Mouse (Mus musculus): ENCODE data around the gene Plin3.

The Plin3 gene

DNA sequence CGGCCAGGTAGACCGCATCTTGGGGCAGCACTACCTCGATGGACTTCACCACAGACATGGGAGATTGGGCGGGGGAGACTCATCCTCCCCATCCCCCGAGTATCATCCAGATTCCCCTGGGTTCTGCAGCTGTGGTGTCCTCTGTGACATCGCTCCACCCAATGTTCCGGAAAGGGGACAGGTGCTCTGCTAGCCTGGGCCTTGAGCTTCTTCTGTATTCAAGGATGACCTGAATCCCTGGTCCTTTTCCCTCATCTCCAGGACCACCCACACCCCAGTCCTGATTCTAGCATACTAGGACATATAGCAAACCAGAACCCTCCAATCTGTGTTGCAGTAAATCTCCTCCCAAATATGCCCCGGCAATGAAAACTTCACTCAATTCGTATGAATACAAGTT lies 7.5 kb upstream of the Plin3 start, which contains the start of gene Arrdc5:
Gene Arrdc5, minus strand, starts transcription at position 101 of the 400 bp plus-strand sequence.
- DNase-seq (ENCODE audit: low read depth) = no peak

DNA sequence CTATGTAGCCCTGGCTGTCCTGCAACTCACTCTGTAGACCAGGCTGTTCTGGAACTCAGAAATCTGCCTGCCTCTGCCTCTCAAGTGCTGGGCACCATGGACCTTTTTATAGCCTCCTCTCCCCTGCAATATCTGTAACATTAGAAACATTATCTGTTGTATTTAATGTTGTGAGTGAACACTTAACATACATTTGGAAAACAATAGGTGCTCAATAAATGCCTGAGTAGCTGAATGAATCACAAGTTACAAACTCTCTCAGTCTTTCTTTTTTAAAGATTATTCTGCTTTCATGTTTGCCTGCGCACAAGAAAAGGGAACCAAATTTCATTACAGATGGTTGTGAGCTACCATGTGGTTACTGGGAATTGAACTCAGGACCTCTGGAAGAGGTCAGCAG lies 5.6 kb upstream of the Plin3 start:
- no peak for DNase-seq (ENCODE audit: low read depth)

DNA sequence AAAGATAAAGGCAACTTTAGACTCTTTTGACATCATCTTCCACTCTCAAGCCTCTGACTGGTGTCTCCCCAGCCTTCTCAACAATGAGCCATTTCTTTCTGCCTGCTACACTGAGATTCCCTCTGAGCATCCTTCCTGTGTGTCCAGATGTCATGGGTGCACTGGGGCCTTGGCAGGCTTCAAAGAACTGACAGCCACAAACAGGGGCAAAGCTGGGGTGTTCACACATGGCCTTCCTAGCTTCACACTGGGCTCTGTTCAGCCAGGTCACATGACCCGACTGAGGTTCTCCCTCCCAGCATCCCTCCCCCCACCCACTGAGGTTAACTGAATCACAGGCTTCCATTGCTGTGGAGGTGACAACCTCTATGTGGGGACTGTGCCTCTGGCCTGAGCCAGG lies 3.5 kb upstream of the Plin3 start:
- no peak for DNase-seq (ENCODE audit: low read depth)

DNA sequence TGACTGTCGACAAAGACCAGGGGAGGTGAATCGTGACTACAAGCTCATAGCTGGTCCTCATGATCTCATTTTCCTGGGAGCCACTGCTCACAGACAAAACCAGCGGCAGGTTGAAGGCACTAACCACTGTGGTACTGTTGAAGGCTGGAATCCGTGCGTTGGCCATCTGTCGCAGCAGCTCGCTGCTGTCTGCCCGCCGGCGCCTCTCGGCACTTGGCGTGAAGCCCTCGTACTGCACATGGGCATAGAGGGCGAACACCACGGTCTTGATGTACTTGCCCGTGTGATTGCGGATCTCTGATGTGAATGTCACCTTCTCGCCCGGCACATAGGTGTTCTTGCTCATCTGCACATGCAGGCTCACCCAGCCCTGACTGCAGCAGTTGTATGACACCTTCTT lies 1.6 kb upstream of the Plin3 start:
- DNase-seq (ENCODE audit: low read depth) = no peak

DNA sequence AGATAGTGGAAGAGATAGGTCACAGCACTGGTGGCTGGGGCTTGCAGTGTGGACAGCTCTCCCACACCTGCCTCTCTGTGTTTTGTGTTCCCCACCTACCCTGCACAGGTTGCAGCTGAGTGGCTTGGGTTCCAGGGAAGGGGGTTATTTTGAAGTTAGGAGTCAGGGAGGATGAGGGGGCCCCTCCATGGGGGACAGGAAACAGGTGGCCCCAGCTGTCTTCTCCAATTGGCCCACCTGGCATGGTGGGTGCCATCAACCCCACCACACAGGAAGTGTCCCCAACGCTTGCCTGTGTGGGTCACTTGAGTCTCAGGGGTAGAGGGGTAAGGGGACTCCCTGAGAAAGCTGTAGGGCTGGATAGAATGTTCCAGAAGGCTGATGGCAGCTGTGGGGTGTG lies 618 bp upstream of the Plin3 start:
- DNase-seq (ENCODE audit: low read depth) = no peak

DNA sequence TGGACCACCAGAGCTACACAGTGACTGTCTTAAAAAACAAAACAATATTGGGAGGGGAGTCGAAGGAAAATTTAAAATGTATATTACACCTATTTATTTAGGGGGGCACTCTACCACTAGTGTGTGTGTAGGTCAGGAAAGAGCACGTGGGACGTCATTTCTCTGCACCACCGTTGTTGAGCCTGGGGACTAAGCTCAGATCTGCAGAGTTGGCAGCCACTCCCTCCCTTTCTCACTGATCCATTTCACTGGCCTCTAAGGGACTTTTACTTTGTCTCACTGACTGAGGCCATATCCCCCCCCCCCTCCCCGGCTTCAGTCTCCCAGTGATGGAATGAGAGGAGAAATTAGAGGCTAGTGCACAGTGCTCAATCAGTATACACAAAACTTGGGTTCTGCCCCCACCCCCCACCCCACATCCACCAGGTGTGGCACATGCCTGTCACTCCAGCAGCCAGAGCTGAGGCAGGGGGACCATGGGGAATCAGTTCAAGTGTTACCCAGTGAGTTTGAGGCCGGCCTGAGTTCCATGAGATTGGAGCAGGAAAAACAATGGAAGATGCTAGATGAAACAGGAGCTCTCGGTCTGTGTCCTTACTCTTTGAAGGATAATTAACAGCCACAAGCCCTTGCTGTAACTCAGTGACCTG lies 722 bp downstream of the Plin3 start:
- no peak for DNase-seq (ENCODE audit: low read depth)

DNA sequence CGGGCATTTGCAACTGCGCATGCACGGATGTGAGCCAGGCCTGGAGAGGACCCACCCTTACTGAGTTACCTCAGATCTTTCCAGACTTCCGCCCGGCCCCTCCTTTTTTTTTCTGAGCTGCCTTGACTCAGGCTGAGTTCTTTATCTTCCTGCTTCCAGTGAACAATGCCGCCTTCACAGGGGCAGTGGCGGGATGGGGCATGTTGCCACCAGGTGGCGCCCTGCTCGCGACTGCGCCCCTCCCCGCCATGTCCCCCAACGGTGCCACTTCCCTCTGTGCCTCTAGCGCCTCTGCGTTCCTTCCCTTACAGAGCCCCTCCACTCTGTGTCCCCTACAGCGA lies 1.5 kb downstream of the Plin3 start:
- peak; percentile 88 for DNase-seq (ENCODE audit: low read depth)

DNA sequence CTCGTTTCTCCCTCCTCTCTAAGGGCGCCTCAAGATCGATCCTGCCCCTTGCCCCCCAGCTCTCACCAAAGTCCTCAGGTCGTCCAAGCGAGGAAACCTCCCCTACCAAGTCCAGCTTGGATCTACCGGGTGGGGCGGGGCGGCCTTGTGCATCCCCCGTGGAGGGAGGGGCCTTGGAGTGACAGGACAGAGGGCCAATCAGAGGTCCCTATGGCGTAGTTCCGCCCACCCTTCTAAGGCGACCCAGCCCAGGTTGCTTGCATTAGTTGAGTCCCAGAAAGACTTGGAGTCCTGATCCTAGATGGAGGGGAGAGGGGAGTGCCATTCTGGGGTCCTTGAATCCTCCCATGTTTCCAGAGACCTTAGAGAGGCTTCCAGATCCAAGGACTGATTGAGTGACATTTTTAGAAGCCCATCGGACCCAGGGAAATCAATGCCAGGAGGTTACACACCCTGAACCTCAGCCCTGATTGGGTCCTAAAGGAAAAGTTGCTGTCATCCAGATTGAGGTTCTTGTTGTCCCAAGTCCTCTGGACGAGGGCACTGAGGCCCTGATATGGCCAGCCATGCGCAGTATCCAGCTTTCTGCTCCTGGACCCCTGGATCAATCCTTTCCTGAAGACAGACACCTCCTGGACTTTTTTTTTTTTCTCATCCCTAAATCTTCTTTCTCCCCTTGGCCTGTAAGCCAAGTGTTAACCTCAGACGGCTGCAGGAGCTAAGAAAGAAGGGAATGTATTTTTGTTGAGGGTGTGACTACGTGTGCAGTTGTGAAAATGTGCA lies 2.1 kb downstream of the Plin3 start:
- DNase-seq (ENCODE audit: low read depth) = peak; percentile 91

DNA sequence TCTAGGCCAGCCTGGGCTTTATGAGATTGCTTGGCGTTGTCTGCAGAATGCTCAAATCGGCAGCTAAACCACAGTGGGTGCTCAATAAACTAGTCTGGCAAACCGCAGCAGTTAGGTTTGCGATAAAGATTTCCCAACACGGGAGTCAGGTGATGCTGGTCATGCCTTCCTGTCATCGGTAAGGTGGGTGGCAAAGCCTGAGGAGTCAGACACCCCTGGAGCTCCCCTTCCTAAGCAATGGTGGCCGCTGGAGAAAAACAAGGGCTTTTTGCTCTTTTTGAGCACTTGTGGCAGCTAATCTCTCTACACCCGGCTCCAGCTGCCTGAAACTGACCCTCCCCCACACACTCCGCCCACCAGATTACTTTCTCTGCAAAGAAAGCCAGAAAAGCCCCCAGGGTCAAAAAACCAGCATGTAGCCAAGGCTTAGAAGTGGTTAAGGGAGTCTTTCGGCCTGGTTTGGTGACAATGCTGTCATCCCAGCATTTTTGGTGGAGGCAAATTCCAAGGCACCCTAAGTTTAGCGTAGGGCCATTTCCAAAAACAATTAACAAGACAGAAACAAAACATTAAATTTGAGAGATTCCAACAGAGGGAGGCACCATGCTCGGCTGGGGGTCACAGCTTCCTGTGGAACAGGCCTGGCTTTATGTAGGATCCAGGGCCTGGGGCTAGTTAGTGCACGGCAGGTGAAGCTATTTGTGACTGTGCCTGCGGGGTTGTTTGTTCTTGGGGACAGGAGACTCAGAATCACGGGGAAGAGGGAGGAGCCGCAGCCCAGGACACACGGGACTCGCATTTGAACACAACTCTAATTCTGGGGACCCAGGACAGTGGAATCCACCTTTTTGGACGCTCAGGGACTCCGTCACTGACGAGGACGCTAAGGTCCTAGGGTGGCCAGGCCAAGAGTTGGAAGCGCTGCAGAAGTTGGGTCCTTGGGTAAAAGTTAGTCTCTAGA lies 3.0 kb downstream of the Plin3 start:
- peak; percentile 59 for DNase-seq (ENCODE audit: low read depth)

DNA sequence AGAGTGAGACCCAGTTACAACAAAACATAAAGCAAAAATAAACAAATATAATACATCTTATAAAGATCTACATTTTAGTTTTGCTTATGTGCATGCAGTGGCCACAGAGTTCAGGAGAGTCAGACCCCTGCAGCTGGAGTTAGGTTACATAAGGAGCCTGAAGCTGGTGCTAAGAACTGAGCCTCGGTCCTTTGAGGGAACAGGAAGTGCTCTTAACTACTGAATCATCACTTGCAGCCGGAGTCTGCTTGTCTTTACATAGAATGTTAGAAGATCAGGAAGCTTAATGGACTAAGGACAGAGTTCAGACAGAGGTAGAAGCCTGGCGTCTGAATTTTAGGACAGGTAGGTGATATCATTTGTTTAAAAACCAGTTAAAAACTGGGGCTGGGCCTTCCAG lies 3.8 kb downstream of the Plin3 start:
- DNase-seq (ENCODE audit: low read depth) = no peak

DNA sequence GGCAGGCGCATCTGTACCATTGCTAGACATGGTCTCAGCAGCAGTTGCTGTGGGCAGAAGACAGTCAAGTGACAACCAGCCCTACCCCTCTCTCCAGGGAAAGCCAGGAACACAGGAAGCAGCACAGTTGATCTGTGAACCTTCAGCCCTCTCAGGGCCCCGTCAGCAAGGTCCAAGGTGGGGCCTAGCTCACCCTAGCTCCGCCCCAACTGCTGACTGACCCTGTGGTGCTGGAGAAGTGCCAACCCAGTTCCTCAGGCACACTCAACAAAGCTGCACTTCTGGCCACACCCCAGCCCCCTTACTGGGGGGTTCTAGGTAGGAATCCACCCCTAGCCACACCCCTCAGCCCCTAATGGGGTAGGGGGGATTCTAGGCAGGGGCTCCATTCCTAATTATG lies 4.8 kb downstream of the Plin3 start:
- no peak for DNase-seq (ENCODE audit: low read depth)

DNA sequence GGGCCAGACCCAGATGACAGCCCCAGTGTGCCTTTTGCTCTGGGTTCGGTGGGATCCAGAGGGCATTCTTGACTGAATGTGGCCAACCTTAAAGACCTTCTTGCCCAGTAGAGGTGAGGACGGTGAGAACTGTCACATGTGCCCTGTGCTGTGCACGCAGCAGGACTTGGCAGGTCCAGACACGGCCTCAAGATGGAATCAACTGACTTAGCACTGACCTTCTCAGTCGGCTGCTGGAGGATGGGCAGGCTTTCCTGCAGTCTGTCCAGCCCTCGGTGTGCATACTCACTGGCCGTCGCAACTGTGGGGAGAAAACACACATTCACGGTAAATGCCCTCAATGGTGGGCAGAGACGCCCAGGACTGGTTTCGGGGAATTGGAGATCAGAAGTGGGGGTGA lies 6.7 kb downstream of the Plin3 start:
- DNase-seq (ENCODE audit: low read depth) = no peak

DNA sequence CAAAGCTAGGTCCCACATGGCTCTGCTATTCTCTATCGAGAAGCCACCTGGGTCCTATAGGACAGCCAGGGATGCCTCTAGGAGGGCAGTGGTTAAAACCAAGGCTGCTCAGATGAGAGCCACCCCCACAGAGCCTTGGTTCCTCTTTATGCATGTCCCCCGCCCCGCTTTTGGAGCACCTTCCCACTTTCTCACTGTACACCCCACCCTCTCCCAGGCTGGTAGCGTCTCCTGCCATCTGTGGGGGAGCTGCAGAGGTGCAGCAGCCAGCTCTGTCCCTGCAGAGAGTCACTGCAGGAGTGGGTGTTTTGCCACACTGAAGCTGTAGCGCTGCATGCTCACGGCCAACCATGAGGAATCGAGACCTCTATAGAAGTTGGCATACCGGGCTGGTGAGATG lies 9.4 kb downstream of the Plin3 start:
- no peak for DNase-seq (ENCODE audit: low read depth)

DNA sequence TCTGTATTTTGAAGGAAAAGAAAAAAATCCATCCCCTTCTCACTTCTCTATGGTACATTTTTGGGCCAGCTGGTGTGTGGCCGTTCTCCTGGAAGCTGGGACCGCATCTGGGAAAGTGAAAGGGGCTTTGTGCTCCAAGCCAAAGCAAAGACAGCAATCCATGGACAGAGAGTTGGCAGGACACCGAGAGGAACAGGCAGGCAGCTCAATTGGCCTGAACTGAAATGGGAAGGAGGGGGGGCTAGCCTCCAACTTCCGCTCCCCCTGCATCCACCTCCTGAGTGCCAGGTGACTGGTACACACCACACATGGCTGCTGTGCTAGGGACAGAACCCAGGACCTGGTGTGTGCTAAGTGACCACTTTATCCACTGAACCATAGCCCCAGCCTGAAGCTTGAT lies 9.9 kb downstream of the Plin3 start:
- DNase-seq (ENCODE audit: low read depth) = no peak

DNA sequence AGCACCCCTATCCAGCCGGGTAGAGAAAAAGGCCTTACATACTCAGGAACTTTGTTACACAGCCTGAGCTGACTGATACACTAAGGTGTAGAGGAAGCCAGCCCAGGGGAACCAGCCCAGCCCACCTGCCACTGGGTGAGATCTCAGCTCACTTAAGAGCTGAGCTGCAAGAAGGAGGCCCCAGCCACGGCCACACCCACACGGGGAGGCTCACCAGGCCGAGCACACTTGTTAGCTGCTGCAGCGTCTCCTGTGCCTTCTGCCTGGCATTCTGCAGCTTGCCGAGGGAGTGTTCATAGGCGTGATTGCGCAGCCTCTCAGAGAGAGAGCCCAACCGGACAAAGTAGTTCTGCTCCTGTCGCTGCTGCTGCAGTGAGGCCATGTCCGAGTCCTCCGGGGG lies 11.5 kb downstream of the Plin3 start:
- DNase-seq (ENCODE audit: low read depth) = no peak

DNA sequence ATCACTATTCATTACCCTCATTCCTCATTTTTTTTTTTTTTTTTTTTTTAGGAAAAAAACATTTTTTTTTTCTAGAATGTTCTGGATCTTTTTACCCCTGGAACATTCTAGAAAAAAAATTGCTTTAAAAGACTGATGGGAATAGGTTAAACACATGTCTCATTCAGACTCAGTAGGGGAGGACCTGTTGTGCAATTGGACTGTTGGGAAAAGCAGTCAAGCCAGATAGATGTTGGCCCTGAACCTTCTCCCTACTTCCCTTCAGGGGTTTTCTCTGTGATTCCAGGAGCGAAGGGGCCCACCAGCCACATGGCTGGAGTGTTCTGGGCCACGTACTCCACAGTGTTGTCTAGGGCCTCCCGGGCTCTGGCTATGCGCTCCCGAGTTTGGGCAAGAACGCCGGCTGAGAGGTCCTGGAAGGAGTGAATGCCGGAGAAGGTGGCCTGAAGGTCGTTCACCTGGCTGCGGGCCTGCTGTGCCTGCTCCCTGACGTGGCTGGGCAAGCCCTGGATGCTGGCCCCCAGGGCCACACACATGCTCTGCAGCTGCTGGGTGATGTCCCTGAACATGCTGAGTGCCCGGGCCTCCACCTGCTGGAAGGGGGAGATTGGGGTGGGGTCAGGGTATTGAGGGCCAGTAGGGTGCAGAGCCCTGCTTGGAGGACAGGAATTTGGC lies 13.1 kb downstream of the Plin3 start:
- DNase-seq (ENCODE audit: low read depth) = no peak

DNA sequence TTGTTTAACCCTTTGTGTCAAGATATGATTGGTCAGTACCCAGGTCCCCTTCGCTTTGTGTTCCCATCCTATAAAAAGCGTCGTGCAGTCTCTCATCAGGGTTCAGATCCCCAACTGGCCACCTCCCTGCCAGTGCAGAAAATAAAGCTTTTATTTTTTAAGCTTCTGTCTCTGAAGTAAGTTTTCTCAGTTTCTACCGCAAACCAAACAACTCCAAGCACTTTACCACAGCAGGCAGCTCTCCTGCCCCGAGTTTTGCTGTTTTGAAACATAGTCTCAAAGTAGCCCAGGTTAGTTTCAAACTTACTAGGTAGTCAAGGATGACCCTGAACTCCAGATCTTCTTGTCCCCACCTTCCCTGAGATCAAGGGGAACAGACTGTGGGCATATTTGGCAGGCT lies 14.3 kb downstream of the Plin3 start:
- no peak for DNase-seq (ENCODE audit: low read depth)

DNA sequence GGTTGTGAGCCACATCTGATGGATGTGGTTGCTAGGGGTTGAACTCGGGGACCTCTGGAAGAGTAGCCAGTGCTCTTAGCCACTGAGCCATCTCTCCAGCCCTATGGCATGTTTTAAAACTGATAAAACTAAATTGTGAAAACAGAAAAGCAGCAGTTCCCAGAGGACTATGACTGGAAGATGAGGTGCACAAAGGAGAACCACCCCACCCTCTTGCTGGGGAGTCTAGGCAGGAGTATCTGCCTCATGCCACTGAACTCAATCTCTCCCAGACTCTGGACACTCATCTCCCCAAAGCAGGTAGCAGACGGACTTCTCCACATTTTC lies 15.1 kb downstream of the Plin3 start:
- DNase-seq (ENCODE audit: low read depth) = no peak

DNA sequence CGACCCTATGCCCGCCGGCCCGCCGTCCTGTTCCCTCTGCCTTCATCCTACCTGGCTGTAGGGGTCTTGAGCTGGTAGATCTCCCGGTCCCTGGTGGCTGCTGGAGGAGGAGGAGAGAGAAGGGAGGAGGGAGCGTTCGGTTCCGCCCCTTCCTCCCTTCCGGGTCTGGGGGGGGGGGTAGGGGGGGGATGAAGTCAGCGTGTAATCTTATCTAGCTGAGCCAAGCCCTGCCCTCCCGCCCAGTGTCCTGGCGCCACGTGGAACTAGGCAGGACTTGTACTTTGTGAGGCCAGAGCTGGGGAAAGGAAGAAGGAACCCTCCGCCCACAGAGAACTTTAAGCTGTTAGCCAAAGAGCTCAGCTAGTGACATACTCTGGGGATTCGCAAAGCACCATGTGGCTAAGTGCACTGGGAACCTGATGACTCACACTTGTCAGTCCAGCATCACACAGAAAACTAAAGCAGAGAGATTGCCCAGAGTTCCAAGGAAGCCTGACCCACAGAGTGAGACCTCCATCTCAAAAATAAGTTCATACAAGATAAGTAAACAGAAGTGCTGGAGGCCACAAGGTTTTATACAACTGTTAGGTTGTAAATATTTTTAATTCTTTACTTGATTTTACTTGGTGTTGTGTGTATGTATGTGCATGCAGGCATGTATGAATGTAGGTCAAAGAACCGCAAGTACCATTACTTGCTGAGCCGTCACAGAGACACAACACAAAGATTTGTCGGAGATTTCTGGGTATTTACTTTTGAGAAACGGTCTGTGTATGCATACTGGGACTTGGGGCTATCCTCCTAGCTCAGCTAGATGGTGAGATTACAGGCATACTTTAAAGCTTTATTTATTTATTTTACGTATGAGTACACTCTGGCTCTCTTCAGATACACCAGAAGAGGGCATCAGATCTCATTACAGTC lies 15.8 kb downstream of the Plin3 start, which contains the start of gene Ticam1:
Gene Ticam1, minus strand, starts transcription at position 144 of the 924 bp plus-strand sequence.
- DNase-seq (ENCODE audit: low read depth) = peak; percentile 93

DNA sequence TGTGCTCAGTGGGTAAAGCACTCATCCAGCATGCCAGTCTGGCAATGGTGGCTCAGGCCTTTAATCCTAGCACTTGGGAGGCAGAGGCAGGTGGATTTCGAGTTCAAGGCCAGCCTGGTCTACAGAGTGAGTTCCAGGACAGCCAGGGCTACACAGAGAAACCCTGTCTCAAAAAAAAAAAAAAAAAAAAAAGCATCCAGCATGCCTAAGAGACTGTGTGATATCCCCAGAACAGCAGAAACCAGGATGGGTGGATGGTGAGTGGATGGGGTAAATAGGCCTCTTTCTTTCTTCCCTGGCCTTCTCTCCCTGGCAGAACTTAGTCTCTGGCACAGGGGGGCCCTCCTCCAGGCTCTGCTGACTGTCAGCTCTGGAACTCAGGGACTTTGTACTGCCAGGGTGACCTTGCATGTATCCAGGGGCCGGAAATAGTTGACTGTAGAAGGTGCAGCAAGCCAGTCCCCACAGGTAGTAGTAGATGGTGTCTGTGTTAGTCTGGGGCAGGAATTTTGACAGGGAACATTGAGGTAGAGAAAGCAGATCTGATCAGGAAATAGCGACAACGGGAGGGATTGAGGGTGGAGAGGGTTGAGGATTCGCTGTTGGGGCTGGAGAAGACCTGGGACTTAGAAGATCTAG lies 16.7 kb downstream of the Plin3 start:
- DNase-seq (ENCODE audit: low read depth) = no peak

DNA sequence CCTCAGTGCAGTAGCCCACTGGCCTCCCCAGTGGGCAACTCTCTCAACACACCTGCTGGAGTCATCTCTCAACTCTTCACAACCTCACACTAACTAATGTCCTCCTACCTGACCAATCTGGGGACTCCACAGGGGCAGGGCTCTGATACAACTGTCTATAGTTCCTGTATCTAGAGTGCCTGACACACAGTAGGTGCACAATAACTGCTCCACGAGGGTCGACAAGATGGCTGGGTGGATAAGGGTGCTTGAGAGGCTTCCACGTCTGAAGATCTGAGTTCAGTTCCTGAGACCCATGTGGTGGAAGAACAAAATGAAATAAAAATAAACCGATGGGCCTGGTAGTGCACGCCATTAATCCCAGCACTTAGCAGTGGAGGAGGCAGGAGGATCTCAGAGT lies 18.7 kb downstream of the Plin3 start:
- DNase-seq (ENCODE audit: low read depth) = no peak

Data from c-Kit-positive CD71-positive TER-119-negative erythroid progenitor cells, embryonic 14.5 days (primary cell).